Mouse (Mus musculus): ENCODE measurements around the gene Slfn14.

DNA sequence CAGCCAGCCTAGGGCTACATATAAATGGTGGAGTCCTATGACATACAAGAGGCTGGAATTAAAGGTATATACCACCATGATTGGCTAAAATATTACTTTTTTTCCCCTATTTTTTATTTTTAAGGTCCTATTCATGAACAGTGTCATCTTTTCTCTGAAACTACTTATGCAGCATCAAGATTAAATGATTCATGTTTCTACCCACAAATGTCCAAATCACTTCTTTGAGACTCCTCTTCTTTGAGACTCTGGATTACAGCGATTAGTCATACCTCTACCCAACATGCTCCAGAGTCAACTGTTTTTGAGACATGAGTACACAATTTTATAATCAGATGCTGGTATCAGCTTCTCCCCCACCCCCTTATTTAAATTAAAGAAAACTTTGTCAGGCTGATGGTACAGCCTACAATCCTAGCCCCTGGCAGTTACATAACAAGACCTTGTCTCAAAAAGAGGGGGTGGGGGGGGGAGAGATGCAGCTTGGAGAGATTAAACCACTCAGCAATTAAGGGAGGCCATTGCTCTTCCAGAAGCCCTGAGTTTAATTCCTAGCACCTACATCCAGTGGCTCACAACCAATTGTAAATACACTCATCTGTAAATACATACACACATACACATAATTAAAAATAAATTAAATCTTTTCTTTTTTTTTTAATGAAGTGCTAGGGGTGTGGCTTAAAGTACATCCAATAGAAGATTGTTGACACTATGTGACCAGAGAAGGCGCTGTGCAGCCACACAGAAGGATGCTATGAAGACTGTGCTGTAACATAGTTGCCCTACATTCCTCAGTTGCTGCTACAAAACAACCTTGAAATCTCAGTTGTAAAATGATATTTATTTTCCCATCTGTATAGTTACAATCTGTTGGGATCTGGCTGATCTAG lies 14.3 kb downstream of the Slfn14 start:
- TF ChIP-seq POLR2A (IDR thresholded peaks at IDR 0.05; ENCODE audit: low read depth, low read length) (no peak), CTCF (IDR thresholded peaks at IDR 0.05; ENCODE audit: extremely low read depth, insufficient read length, insufficient replicate concordance, low read depth, low read length) (no peak)
